Mouse (Mus musculus) duodenum, adult 2 months (tissue): ENCODE data around the gene Phf21a. TPM values are rescaled to one million over a fixed set of nuclear protein-coding genes. Genes with fewer than 3 reads are reported as not detected.

ENCODE experiments used
- polyA plus RNA-seq: library from polyadenylated mRNA; depleted of rRNA; stranded (reverse); fragments of >200 nt; gene quantifications from 2 replicates; pipeline ENCODE4 v1.2.3, GENCODE M21; 2012; ENCODE audit warnings: low replicate concordance; rRNA removed

Gene Phf21a
- polyA plus RNA-seq = 6.8 and 11.4 TPM in 2 replicates

DNA sequence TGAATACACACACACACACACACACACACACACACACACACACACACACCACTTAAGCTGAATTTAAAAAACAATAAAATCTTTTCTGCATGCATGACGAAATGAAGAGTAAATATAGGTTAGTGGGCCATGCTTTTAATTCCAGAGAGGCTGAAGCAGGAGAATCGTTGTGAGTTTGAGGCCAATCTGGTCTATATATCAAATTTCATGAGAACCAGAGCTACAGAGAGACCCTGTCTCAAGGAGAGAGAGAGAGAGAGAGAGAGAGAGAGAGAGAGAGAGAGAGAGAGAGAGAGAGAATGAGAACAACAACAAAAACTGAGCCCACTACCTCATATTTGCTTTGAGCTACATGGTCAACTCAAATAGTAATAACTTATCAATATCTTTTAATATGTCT is at the start of gene Phf21a:
Gene Phf21a (plus strand): TSS at position 301 of the 400 bp plus-strand sequence.

GRCm38 (mm10) chr2:92374514-92374913 is 281.6 kb downstream of the Phf21a start, which contains the start of the genes Pex16 and Large2:
Pex16 (plus strand) TSS chr2:92374676.
Large2 (minus strand) TSS chr2:92374869.

GRCm38 (mm10) chr2:92381901-92382588 is 289.1 kb downstream of the Phf21a start, which contains the start of gene 1700029I15Rik:
1700029I15Rik (plus strand) TSS chr2:92382538.

GRCm38 (mm10) chr2:92401091-92401561 is 308.2 kb downstream of the Phf21a start, which contains the start of gene Mapk8ip1:
Mapk8ip1 (minus strand) TSS chr2:92401263.

Other genes starting within 250 kb of the Phf21a start
- gene Chrm4, start 165.9 kb upstream of the Phf21a start, polyA plus RNA-seq = 1.8 and 1.9 TPM in 2 replicates
- gene Mdk, start 160.8 kb upstream of the Phf21a start, polyA plus RNA-seq = 2.8 and 3.1 TPM in 2 replicates
- gene Gm9821, start 147.4 kb upstream of the Phf21a start, polyA plus RNA-seq = not detected in 2 replicates
- gene Dgkz, start 117.3 kb upstream of the Phf21a start, polyA plus RNA-seq = 205 and 224 TPM in 2 replicates
- 17.4 and 51.5 TPM in 2 replicates for gene Creb3l1, start 68.6 kb upstream of the Phf21a start, polyA plus RNA-seq